Comparison of ENCODE assay signal across 9 mouse cellular contexts in genomic region chr6:147810710-147811109, GRCm38 (mm10).
DNase-seq lines count a peak whose midpoint lies in the region; ATAC-seq and TF ChIP-seq lines count a peak whose summit lies in the region.
"Had no signal": no experiment of that assay in that cellular context is flagged by ENCODE, and none has a peak within 500 bp of the region (broad histone marks: within the 10 kb centered on the region; RNA-seq: fewer than 3 reads in every experiment).

No protein-coding gene starts in this region.

- H3K27ac ChIP-seq in kidney, embryonic 16.5 days (ENCODE audit: low read length): no peak overlapping the region
- H3K27ac ChIP-seq in intestine, postnatal 0 days (ENCODE audit: low read depth, low read length): no peak overlapping the region
- H3K27ac ChIP-seq: midbrain, embryonic 12.5 days had no signal

- peak; percentile 97 for TF ChIP-seq CTCF in intestine, postnatal 0 days (IDR thresholded peaks at IDR 0.05; ENCODE audit: low read depth)

- peak; percentile 8 for DNase-seq in kidney, adult 11 months
- peak; percentile 82 for DNase-seq in brain, adult 2 months (ENCODE audit: low read depth, low spot score)
- DNase-seq in forelimb bud, embryonic 11.5 days (ENCODE audit: low read depth, low spot score): peak; percentile 49
- DNase-seq in left cerebral cortex, postnatal 25 days (ENCODE audit: low spot score in 2 of 2): peak; percentile 54 to 74
- peak; percentile 54 for DNase-seq in ovary, postnatal 14 days (ENCODE audit: low spot score)
- peak; percentile 44 to 70 for DNase-seq in urinary bladder, postnatal 4 days (ENCODE audit: low spot score in 2 of 2)

- no peaks in the 10 kb centered on the region for H3K36me3 ChIP-seq in kidney, embryonic 16.5 days (ENCODE audit: insufficient read depth, low read length)
- no peaks in the 10 kb centered on the region for H3K36me3 ChIP-seq in intestine, postnatal 0 days (ENCODE audit: control insufficient read depth, insufficient read depth)
- H3K36me3 ChIP-seq: midbrain, embryonic 12.5 days had no signal

- 38% methylated on average over 1 of the region's 1 CpGs for WGBS in kidney, embryonic 16.5 days
- WGBS in intestine, postnatal 0 days: 36% methylated on average over 1 of the region's 1 CpGs

- no peaks in the 10 kb centered on the region for H3K27me3 ChIP-seq in kidney, embryonic 16.5 days (ENCODE audit: insufficient read depth, low read length)
- no peaks in the 10 kb centered on the region for H3K27me3 ChIP-seq in intestine, postnatal 0 days (replicated peaks; ENCODE audit: control insufficient read depth, insufficient read depth, low read length)
- H3K27me3 ChIP-seq: midbrain, embryonic 12.5 days had no signal

- H3K4me1 ChIP-seq in kidney, embryonic 16.5 days (ENCODE audit: insufficient read depth, low read length): no peaks in the 10 kb centered on the region
- no peaks in the 10 kb centered on the region for H3K4me1 ChIP-seq in intestine, postnatal 0 days (replicated peaks; ENCODE audit: control insufficient read depth, insufficient read depth, low read length)
- H3K4me1 ChIP-seq: midbrain, embryonic 12.5 days had no signal

- no peak overlapping the region for H3K4me3 ChIP-seq in kidney, embryonic 16.5 days (ENCODE audit: low read length)
- H3K4me3 ChIP-seq in intestine, postnatal 0 days (ENCODE audit: low read depth, low read length): no peak overlapping the region
- H3K4me3 ChIP-seq: midbrain, embryonic 12.5 days had no signal

- H3K4me2 ChIP-seq in kidney, embryonic 16.5 days (replicated peaks; ENCODE audit: low read depth, low read length): no peak overlapping the region
- H3K4me2 ChIP-seq in intestine, postnatal 0 days (replicated peaks; ENCODE audit: low read depth): no peak overlapping the region
- H3K4me2 ChIP-seq: midbrain, embryonic 12.5 days had no signal

- no peaks in the 10 kb centered on the region for H3K9me3 ChIP-seq in kidney, embryonic 16.5 days (ENCODE audit: low read length)
- H3K9me3 ChIP-seq in intestine, postnatal 0 days (ENCODE audit: control insufficient read depth): no peaks in the 10 kb centered on the region
- H3K9me3 ChIP-seq: midbrain, embryonic 12.5 days had no signal

- H3K9ac ChIP-seq in kidney, embryonic 16.5 days (replicated peaks; ENCODE audit: low read length): no peak overlapping the region
- no peak overlapping the region for H3K9ac ChIP-seq in intestine, postnatal 0 days (ENCODE audit: low read depth, low read length)
- H3K9ac ChIP-seq: midbrain, embryonic 12.5 days had no signal

- intact Hi-C loops in left cerebral cortex, postnatal 25 days (cut with DNase I): loop anchor here (5.0 kb wide), 3 partner anchors 148 to 568 kb away; partner anchors contain the start of gene Pthlh

- no peak for ATAC-seq in kidney, embryonic 16.5 days (ENCODE audit: low FRiP score, low TSS enrichment)
- peak; percentile 51; the same call in 1 of the 2 replicates for ATAC-seq in intestine, postnatal 0 days

Comparison
In these comparisons a context has a peak if more than half of its experiments do, and no peak if none do; other contexts are left out.
1. DNase-seq: peak in every context shown above with its lines; median percentile 82 in brain, adult 2 months; 64 in left cerebral cortex, postnatal 25 days; 57 in urinary bladder, postnatal 4 days; 54 in ovary, postnatal 14 days; 49 in forelimb bud, embryonic 11.5 days; 8 in kidney, adult 11 months.